Mouse (Mus musculus): Measurements from ENCODE around the gene Neurl1b.

Neurl1b gene

DNA sequence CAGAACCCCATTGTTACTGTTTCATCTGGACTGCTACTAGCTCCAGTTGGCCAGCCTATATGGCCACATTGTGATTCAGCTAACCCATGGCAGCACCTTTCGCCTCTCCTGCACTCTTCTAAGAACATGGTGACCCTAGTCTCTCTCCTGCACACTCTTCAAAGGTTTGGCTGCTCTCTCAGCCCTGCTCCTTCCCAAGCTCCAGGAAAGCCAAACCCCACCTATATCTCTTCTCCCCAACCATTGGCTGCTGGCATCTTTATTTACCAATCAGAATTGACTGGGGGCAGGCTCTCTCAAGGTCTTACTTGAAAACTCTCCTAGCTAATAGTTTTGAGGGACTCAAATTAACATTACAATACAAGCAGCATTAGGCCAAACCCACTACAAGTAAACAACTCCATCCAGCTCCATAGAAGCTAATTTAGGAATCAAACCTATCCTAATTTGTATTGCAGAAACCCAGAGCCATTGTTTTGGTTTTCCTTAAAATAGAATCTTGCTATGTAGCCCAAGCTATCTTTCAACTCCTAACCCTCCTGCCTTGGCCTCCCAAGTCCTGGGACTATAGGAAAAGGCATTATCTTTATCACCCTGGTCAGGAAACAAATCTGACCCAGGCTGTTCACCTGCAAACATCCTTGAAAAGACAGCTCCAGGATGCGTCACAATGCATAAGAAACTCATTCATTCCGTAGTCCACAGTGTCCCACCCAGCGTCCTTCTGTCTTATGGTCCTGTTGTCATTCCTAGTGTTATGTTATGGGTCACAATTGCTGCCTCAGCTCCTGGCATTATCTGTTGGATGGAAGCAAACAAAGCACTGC lies 80.2 kb downstream of the Neurl1b start:
- no peak for DNase-seq (ENCODE audit: low read depth)
